In genomic region chr6:37464585-37464984, GRCm38 (mm10) we compare ENCODE assay signal across 8 mouse cellular contexts. TPM values are rescaled to one million over a fixed set of nuclear protein-coding genes. Genes with fewer than 3 reads are reported as not detected.
DNase-seq lines count a peak whose midpoint lies in the region; ATAC-seq lines count a peak whose summit lies in the region.

No protein-coding gene starts in this region.

- peak overlapping the region; percentile 50 for H3K4me2 ChIP-seq in intestine, embryonic 16.5 days (ENCODE audit: low read depth, low read length)

- H3K27ac ChIP-seq in intestine, embryonic 16.5 days (ENCODE audit: low read length) = no peak overlapping the region

- WGBS in intestine, embryonic 16.5 days = 2% methylated on average over 5 of the region's 5 CpGs

- peak overlapping the region; percentile 40 for H3K4me3 ChIP-seq in intestine, embryonic 16.5 days (ENCODE audit: low read length)

- no peaks in the 10 kb centered on the region for H3K36me3 ChIP-seq in intestine, embryonic 16.5 days (ENCODE audit: control insufficient read depth, insufficient read depth, low read length)

- H3K9ac ChIP-seq in intestine, embryonic 16.5 days (ENCODE audit: low read depth, low read length) = no peak overlapping the region; the same call in 1 of the 2 replicates

- no peaks in the 10 kb centered on the region for H3K4me1 ChIP-seq in intestine, embryonic 16.5 days (ENCODE audit: control insufficient read depth, insufficient read depth, low read length)

- H3K9me3 ChIP-seq in intestine, embryonic 16.5 days (ENCODE audit: control insufficient read depth, low read length) = no peaks in the 10 kb centered on the region

- 0 out of 2 replicates have a peak, but pooled peaks have one; percentile 36 for ATAC-seq in erythroid progenitor cell, adult 5-6 weeks (replicated peaks; ENCODE audit: low FRiP score, poor library complexity, severe bottlenecking)
- peak; percentile 53 for ATAC-seq in intestine, embryonic 16.5 days

- no peaks in the 10 kb centered on the region for H3K27me3 ChIP-seq in intestine, embryonic 16.5 days (replicated peaks; ENCODE audit: control insufficient read depth, insufficient read depth, low read length)

- peak; percentile 31 for DNase-seq in retina, postnatal 1 day
- DNase-seq in retina, embryonic 14.5 days (ENCODE audit: low spot score) = no peak
- peak; percentile 24 for DNase-seq in neural tube, embryonic 10.5 days (ENCODE audit: extremely low spot score, low spot score)
- DNase-seq in layer of hippocampus, postnatal 10 days (ENCODE audit: low spot score in 2 of 2) = no peak
- no peak for DNase-seq in layer of hippocampus, adult 8-10 months (ENCODE audit: low spot score in 2 of 2)
- DNase-seq in frontal cortex, postnatal 10 days (ENCODE audit: low spot score in 2 of 2) = no peak

RNA-seq across cellular contexts. Expression of gene Creb3l2, which starts 22.6 kb away (rescaled TPM):
- 1.7 and 4.7 TPM in 2 replicates for total RNA-seq in erythroid progenitor cell, adult 5-6 weeks (2015; ENCODE audit: low replicate concordance)
- 0.38 and 1.4 TPM in 2 replicates for total RNA-seq in erythroid progenitor cell, adult 5-6 weeks (2017; ENCODE audit: low replicate concordance)
- polyA plus RNA-seq in intestine, embryonic 16.5 days (2015; fragmentation: Nextera tagmentation; extraction: Ambion mirVana) = 13.4 and 13.9 TPM in 2 replicates
- 1 to 10 TPM; 6.5 to 7.5 TPM for total RNA-seq in layer of hippocampus, postnatal 10 days (2021)
- 10 to 100 TPM; 10.3 to 15.9 (median 12.8) TPM for total RNA-seq in layer of hippocampus, adult 8-10 months (2022)

Comparison
In these comparisons a context has a peak if more than half of its experiments do, and no peak if none do; other contexts are left out.
1. DNase-seq: peak in retina, postnatal 1 day (single experiment) and neural tube, embryonic 10.5 days (single experiment); none in retina, embryonic 14.5 days (single experiment), layer of hippocampus, postnatal 10 days (0 of 2), layer of hippocampus, adult 8-10 months (0 of 2) and frontal cortex, postnatal 10 days (0 of 2).